Mouse (Mus musculus) right cerebral cortex, adult 2 months (tissue): ENCODE results near the gene Cldnd2.
"Not testable (repeated sequence)": the region's sequence is repeated elsewhere in the genome, so short reads cannot be mapped to it uniquely, and the experiment has no call there.

Experiments
- DNase-seq, 2 experiments: peaks; one replicate each; pipeline ENCODE4 v3.0.0; 2021 to 2022; ENCODE audit warnings: low spot score in 2 of 2

The Cldnd2 gene

DNA sequence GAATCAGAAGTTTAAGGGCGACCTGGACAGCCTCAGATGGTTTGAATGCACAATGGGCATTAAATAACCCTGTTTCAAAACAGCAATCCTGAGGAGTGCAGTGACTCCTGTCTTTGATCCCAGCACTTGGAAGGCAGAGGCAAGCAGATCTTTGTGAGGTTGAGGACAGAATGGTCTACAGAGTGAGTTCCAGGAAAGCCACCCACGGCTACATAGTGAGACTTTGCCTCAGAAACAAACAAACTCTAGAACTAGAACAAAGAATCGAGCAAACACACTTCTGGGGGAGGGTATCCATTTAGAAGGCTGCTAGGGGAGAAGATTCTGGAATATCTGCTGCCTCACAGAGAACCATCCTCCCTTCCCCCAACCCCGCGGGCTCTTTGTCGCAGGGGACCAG is at the start of gene Cldnd2:
Cldnd2 (plus strand) TSS at position 301 of the 400 bp plus-strand sequence.
- no peak for DNase-seq

DNA sequence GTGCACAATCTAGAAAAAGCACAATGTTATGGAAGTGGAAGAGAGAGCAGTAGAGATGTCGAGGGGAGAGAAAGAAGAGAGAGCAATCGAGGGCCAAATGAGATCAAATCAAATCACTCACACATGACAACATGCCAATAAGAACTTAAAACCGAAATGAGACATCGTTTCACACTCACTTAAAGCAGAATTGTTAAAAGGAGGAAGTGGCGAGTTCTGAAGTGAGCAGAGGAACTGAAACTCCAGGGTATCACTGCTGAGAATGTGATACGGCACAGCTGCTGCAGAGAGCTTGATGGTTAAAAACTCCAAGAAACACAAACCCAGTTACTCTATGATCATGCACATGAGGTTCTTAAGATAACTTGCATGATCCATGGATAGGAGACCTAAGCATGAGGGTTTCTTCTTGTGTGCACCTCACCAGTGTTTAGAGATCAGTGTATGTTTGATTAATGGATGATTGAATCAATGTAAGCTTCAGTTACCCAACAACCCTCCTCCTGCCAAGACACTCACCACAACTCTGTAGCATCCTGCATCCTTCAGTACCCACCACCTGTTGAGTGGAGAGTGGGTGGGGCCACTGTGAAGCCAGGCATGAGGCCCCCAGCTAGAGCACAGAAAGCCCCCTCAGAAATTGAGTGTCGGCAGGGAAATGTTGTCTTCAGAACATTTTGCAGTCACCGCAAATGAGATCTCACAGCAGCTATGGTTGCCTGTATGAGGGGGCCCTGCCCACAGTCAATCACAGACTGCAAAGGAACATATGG is 48.0 kb upstream of the Cldnd2 start:
- DNase-seq = no peak

DNA sequence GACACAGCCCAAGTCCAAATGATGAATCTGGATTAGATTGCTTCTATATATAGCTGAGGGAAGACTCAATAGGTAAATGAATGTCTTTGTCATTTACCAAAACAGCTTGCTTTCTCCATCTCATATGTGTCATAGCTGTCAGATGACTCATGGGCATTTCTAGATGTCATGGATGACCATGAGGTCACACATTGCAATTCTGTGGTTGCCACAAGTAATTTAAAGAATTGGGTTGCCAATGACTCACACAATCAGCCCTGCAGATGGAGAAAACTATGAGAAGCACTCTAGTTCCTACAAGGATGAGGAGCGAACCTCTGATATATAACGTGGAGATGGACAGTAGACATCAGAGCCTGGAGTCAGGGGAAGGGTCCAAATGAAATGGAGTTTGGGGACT is 41.1 kb upstream of the Cldnd2 start:
- DNase-seq = no peak

DNA sequence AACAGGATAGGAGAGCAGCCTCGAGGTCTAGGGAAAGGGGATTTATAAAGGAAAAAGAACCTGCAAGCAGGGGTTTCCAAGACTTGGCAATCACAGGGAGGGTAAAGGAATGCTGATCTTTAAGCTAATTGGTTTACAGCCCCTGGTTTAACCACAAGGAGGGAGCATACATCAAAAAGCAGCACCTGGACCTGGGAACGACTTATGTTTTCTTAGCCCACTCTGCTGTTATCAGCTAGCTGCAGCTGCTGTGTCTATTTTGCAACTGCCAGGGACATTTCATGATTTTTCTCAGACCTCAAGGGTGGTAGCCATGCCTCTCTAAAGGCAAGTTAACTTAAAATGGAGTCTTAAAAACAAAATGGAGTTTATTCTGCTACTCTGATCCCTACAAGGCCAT is 37.9 kb upstream of the Cldnd2 start:
- DNase-seq = no peak

DNA sequence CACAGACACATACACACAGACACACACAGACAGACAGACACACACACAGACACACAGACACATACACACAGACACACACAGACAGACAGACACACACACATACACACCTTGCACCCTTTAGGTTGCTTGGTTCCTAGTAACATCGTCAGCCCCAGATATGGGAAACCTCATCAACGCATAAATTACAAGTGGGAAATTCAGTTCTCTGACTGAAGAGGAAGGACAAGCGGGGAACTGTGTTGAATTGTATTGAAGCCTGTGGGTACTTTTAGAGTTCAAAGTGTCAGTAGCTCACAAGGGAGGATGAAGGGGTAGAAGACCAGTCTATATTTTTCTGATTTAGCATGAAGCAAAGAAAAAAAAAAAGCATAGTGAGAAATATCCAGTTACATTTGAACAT is 33.0 kb upstream of the Cldnd2 start:
- DNase-seq = no peak

DNA sequence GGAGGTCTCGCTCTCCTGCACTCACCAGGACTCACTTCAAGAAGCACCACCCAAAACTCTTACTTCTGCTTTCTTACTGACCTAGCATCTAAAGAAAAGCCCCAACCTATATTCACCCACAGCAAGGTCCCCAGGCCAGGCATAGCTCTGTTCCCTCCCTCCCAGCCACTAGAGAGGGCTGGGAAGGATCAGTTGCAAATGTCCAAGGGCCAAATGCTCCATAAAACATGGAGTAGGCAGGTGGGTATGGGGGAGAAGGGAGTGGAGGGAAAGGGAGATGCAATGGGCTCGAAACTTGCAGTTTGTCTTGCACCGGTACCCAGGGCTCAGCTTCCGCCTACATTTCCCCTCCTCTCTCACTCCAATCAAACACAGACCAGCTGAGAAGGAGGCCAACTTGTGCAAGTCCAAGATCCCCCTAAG is 32.4 kb upstream of the Cldnd2 start, which contains the start of gene Siglecg:
Siglecg (plus strand) TSS at position 74 of the 423 bp plus-strand sequence.
- no peak for DNase-seq

DNA sequence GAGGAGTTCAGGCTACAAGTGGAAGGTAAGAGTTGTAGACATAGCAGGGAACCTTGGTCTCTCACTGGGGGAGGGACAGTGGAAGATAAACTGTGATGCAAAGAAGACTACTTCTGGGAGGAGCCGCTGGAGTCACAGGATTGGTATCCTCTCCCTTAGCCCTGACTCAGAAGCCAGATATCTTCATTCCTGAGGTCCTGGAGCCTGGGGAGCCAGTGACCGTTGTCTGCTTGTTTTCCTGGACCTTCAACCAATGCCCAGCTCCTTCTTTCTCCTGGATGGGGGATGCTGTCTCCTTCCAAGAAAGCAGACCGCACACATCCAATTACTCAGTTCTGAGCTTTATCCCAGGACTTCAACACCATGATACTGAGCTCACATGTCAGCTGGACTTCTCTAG is 31.5 kb upstream of the Cldnd2 start:
- no peak for DNase-seq

DNA sequence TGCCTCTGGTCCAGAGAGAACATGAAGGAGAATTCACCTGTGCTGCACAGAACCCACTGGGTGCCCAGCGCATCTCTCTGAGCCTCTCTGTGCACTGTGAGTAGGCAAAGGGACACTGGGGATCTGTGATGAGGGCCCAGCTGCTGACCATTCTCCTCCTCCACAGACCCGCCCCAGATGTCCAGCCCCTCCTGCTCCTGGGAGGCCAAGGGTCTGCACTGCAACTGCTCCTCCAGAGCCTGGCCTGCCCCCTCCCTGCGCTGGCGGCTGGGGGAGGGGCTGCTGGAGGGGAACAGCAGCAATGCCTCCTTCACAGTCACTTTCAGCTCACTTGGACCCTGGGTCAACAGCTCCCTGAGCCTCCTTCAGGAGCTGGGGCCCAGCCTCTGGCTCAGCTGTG is 28.9 kb upstream of the Cldnd2 start:
- DNase-seq = not testable (repeated sequence)

DNA sequence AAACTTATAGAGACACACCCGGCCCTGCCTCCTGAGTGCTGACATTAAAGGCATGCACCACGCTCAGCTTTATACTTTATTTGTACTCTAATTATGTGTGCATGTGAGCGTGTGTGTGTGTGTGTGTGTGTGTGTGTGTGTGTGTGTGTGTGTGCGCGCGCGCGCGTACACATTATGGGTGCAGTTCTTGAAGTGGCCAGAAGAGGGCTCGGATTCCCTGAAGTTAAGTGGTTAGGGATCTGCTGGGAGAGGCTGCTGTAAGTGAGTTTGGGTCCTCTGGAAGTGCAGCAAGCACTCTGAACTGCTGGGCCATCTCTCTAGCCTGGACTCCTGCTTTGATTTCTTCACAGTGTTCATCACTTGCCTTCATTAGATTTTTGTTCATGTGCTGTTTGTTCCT is 23.3 kb upstream of the Cldnd2 start:
- DNase-seq = no peak

DNA sequence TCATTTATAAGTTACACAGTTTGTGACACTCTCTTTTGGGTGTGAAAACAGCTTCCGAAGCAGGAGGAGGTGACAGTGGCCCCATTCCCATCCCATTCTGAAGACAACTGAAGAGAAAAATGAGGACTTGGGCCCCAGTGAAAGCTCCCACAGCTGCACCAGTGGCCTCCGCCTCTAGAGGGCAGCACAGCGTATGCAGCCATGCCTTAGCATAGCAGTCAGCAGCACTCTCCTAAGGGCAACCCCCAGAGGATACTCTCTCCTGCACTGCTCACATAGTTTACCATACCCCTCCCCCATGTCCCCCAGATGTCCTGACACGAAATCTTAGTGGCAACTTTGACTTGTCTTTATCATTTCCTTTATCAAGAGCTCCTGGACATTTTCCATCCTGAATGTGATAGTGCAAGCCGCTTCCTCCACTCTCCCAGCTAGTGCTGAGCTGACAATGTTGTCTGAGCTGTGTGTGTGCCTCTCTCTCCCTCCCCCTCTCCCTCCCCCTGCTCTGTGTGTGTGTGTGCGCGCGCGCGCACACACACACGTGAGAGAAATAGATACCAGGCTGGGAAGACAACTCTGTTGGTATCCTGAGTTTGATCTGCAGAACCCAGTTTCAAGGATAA is 17.5 kb upstream of the Cldnd2 start:
- DNase-seq = peak; percentile 85 to 90

DNA sequence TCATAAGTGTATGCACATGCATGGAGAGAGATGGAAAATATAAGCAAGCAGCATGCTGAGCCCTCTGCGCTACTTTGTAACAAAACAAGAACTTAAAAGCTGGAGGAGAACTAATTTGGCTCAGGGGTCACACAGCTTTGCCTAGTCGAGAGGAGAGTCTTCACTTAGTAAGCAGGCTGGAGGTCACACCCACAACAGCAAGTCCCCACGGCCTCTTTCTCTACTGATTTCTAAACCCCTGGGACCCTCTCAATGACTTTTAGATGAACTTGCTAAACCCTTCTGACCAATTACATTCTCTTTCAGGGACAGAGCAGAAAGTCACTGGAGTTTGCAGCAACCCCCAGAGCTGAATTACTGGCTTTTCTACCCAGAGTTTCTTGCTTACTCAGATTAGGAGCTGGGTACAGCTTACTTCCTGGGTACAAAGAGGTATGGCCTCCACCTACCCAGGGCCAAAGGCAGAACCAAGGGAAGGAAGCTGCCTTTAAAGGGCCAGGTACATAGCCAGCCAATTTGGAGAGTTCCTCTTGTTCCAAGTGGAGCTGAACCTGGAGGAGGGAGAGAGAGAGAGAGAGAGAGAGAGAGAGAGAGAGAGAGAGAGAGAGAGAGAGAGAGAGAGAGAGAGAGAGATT is 16.5 kb upstream of the Cldnd2 start:
- DNase-seq = no peak

DNA sequence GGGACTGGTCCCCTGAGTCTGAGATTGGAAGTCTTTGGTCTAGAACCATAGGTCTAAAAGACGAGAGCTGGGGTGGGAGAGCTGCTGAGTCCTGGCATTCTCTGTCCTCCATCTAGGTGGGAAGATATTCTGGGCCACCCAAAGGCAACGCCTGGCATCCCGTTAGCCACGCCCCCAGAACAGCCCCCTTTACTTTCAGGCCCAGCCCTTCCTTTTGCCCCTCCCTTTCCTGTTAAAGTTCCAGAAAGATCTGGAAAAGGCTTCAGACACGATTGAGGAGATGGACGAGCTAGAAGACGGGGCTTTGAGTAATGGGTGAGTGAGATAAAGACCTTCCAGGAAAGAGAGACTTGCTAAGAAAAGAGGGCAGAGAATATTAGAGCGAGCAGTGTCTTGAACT is 13.2 kb upstream of the Cldnd2 start, which contains the start of gene Lim2:
Lim2 (plus strand) TSS at position 265 of the 400 bp plus-strand sequence.
- no peak for DNase-seq

DNA sequence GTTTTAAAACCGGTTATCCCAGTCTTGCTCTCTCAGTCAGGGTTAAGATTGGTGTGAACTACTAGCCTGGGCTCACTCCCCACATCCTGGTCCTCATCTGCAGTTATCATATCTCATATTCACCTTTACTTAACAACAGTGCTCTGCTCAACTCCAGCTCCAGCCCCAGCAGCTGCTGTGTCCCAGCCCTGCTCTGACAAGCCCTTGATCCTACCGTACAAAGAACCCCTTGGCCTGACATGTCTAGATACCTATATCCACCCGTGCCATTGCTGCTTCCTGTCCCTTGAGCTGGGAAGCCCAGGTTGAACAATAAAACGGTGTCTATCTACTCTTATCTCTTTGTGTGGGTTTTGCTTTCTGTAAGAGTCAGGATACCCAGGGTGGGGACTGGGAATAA is 11.1 kb upstream of the Cldnd2 start:
- no peak for DNase-seq

DNA sequence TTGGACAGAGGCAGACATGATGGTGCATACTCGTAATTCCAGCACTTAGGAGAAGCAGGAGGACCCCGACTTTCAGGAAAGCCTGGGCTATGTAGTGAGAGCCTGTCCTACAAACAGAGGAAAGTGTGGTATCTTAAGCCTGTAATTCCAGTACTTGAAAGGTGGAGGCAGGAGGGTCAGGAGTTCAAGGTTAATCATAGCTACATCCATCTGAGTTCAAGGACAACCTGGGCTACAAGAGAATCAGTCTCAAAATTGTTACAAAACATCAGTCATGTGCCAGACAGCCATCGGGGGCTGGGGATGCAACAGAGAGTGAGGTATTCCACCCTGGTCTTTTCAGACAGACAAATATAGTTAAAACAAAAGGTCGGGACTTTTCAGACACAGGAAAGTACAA is 7.7 kb upstream of the Cldnd2 start:
- no peak for DNase-seq

DNA sequence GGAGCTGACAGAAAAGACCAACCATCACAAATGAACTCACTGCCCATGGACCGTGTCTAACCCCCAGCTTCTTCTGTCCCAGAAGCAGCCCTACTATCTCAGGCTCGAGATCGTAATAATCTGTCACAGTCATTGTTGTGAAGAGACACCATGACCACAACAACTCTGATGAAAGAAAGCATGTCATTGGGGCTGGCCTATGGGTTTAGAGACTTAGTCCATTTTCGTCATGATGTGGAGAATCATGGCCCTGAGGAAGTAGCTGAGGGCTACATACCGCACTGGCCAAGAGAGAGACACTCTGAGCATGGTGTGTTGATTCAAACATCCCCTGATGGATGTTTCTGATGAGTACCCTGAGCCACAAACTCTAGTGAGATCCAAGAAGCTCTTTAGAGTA is 5.9 kb upstream of the Cldnd2 start:
- no peak for DNase-seq

DNA sequence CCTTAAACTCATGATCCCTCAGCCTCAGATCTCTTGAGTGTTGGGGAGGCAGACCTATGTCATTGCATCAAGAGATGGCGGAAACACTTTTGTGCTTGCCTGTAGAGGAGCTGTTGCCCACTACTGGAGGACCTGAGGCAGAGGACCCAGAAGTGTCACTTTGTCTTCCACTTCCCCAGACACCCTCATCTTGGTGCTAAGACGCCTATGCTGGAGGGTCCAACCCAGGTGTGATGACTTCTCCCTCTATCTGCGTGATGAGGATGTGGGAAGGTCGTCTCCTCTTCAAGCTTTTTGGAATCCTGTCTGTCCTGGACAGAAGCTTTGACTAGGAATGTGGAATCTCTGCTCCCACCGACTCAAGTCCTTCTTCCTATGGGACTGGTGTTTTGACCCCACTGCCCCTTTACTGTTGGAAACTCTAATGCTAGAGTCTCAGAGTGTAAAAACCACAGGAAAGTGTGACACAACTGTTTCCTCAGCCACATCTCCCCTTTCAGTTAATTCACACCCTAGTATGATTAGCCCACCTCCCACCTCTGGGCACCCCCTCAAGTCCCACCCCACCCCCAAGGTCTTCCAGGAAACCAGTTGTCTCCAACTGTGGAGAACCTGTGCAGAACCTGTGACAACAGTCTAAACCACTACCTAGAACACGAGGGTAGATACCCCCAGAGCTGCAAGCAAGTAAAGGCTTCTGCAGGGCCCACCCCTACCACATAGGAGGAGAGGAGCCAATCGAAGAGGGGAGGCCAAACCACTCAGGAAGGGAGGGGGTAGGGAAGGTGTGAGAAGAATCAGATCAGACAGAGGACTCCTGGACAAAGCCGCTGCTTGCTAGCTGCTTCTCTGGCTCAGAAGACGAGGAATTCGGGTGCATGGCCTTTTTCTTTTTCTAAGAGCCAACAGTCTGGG is 4.0 kb upstream of the Cldnd2 start, which contains the start of gene Nkg7:
Nkg7 (plus strand) TSS at position 733 of the 915 bp plus-strand sequence.
- DNase-seq = no peak

DNA sequence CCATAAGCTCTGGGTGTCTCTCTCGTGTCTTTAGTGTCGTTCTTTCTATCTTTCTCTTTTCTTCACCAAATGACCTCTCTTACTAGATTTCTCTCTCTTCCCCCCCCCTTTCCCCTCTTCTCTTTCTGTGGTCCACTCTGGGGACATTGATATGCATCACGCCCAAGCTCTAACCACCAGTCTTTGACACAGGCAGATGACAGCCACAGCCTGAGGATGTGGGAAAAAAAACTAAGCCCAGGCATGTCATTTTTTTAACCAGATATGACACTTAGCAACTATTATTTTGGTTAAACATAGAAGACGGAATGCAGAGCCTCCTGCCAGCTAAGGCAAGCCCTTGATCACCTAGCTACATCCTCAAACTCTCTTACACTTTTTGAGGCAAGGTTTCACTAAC is 2.0 kb upstream of the Cldnd2 start:
- DNase-seq = no peak

DNA sequence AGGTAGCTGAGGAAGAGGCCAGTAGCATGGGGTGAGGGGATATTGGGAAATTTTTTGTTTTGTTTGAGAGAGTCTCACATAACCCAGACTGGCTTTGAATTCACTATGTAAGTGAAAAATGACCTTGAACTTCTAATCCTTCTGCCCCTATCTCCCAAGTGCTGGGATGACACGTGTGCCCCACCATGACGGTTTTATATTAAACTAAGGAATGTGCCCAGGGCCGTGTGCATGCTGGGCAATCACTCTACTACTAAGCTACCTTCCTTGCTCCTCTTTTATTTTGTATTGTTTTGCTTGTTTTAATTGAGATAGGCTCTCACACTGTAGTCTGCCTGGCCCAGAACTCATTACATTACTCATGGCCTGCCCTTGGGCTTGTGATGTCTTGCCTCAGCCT is 489 bp downstream of the Cldnd2 start:
- DNase-seq = no peak

DNA sequence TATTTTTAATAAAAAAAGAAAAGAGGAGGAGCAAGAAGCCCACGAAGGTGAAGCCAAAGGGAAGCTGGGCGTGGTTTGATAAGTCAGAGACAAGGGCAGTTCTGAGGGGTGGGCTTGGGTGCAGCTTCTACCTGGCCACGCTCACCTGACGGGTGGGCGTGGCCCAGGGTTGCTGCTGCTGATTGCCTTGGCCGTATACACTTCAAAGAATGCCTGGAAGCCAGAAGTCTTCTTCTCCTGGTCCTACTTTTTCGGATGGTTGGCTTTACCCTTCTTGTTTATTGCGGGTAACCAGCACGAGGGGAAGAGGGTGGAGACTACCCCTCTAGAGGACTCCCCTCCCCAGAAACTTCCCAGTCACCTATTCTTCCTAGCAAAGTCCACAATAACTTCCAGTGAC is 2.1 kb downstream of the Cldnd2 start:
- DNase-seq = no peak

DNA sequence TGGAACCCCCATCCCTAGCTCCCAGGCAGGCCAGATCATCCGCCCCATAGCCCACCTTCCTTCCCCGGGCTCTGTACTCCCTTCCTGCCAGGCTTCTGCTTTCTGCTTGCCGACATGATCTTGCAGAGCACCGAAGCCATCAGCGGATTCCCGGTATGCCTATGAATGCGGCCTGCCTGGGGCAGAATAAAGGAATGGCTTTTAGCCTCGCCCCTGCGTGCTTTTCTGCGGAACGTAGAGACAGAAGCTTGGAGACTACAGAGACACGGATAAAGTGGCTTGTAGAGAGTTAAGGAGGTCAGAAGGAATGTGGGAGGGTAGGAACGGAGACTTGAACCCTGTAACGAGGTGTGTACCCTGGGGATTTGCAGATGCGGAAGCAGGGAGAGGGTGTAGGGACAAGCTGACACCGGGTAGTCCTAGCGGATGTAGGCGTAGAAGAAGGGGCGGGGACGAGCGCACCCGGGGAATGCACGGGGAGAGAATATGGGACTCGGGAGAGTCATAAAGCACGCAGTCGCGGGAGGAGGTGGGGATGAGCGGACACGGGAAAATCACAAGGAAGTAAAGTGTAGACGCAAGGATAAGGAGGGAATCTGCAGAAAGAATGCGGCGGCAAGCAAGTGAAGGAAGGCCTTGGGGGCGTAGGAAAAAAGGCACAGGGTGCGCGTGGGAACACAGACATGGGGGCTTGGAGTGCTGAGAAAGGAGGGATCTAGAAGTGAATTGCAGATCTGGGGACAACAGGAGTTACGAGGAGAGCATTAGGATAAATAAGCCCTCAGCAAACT is 2.7 kb downstream of the Cldnd2 start:
- DNase-seq = peak; percentile 64 to 73

DNA sequence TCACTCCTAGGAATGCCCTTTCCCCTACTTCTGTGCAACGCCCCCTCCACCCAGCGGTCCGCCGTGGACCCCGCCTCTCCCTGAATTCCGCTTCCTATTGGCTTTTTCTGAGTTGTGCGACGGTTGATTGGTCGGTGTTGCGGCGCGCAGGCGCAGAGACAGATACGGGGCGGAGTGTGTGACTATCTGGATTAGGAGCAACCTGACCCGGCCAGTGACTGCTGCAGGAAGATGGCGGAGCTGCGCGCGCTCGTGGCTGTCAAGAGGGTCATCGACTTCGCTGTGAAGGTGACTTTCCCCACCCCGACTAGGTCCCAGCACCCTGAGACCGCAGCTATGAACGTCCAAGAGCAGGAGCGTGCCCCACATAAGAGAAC is 3.3 kb downstream of the Cldnd2 start, which contains the start of the genes Etfb and Gm45233:
Etfb (plus strand) TSS at position 167 of the 377 bp plus-strand sequence.
Gm45233 (plus strand) TSS at position 212 of the 377 bp plus-strand sequence.
- peak; percentile 93 to 94 for DNase-seq
